Mouse (Mus musculus): ENCODE results near the gene Gm9970.

The Gm9970 gene

DNA sequence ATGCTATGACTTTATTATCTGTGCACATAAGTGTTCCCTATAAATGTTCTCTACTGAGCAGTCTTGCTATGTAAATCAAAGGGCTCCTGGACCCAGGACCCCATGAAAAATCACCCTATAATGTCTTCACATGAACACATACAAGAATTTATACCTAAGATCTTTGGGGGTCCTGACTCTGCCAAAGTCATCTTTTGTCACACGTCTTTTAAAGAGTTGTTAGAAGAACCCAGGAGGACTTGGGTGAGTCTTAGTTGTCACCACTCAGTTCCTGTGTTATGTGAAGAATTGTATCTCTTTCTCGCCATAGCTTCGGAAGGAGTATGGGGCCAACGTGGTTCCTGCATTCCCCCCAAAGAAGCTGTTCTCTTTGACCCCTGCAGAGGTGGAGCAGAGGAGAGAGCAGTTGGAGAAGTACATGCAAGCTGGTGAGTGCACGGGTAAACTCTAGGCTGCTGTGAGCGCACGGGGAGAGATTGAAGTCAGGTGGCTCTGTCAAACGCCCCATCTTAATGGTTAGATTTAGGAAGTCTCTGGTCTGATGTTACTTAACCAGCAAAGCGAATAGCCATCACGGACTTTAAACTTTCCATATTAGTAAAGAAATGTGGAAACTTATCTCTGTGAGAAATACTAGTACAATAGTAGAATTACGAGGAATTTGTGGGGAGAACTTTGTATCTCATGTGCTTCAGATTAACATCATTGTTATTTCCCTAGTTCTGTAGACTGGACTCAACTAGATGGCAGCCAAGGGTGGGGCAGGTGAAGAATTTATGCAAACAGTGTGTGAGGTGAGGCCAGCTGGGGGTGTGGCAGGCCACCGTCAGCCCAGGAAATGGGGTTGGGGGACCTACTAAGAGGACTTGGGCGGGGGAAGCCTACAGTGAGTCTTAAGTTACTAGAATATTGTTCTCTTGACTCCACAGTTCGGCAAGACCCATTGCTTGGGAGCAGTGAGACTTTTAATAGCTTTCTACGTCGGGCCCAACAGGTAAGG is 46.2 kb downstream of the Gm9970 start:
- DNase-seq: no peak

DNA sequence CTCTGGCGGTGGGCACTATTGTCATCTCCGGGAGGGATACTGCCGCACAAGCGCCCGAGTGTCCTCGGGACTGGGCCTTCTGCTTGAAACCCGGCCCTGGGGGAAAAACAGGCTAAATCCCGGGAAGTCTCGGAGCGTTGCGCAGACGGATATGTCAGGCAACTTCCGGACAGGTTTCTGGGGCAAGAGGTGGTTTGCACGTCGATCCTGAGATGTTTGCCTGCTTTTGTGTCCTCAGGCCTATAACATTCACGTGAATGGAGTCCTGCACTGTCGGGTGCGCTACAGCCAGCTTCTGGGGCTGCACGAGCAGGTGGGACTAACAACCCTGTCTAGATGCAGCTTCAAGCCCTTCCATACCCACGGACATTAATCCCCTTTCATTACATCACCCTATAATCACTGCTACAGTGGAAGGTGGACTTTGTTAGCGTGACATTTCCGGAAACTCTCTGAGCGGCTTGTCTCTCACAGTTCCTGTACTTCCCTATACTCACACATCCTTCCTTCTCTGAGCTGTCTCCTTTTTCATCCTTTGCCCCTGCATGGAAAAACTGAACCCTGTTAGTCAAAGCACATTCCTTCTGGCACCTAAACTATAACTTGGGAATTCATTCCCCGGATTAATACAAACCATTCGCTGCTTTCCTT is 47.3 kb downstream of the Gm9970 start:
- DNase-seq: no peak

DNA sequence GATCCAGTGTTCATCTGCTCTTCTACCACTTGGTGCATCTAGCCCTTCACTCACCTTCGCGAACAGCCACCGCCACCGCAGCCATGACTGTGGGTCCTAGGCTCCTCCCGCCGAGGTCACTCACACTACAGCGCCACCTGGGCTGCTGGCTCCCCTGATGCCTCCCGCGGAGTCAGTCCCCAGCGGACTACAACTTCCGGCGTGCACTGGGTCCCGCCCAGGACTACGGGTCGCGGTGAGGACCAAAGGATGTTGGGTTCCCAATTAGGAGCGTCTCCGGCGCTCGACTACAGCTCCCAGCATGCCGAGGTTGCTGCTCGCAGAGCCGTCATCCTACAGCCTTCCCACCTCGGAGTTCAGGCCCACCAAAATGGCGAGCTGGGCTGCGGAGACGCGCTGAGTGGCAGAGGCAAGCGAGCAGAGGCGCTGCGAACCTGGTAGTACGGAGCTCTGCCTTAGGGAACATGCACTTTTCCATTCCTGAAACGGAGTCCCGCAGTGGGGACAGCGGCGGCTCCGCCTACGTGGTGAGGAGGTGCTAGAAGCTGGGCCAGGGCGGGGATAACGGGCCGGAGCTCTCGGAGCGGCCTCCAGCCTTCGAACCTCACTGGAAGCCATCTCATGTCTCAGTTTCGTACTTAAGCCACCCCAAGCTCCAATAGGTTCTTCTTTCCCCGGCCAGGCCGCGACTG is 47.9 kb downstream of the Gm9970 start, which contains the start of the genes Snx17 and Eif2b4:
Gene Snx17 (plus strand): TSS at position 289 of the 692 bp plus-strand sequence.
Gene Eif2b4 (minus strand): TSS at position 492 of the 692 bp plus-strand sequence.
- DNase-seq: peak; percentile 100

GRCm38 (mm10) chr5:31192045-31192938 is 48.7 kb downstream of the Gm9970 start:
- DNase-seq: no peak

Data from kidney, adult 9 months (tissue).